Mouse (Mus musculus): Measurements from ENCODE around the gene Gm10100.
"Not testable (repeated sequence)": the region's sequence is repeated elsewhere in the genome, so short reads cannot be mapped to it uniquely, and the experiment has no call there.

- peak; percentile 27 for TF ChIP-seq CTCF (IDR thresholded peaks at IDR 0.05)
- not testable (repeated sequence) for TF ChIP-seq EP300 (IDR thresholded peaks at IDR 0.05)
These were observed 26.0 kb downstream of the Gm10100 start for GRCm38 (mm10) chr10:77752312-77752711.
